Mouse (Mus musculus) heart, adult 8-10 months (tissue): ENCODE data around the gene Tmem211. TPM values are rescaled to one million over a fixed set of nuclear protein-coding genes. Genes with fewer than 3 reads are reported as not detected.
A peak's percentile ranks its signal among the peaks of the same experiment; 100 is the strongest.

Experiments used
- DNase-seq: peaks from one replicate; pipeline ENCODE4 v3.0.0; 2022; ENCODE audit warnings: low spot score
- total RNA-seq, 4 experiments: library from RNA; stranded (reverse); gene quantifications; 2 replicates each; pipeline ENCODE4 v1.2.4; 2022

The Tmem211 gene
- total RNA-seq, 4 experiments from 2014 or later, result not detected

- DNase-seq, result peak; percentile 6
These were observed 44.6 kb downstream of the Tmem211 start for GRCm38 (mm10) chr5:113271207-113271811.

- no peak for DNase-seq
These were observed 49.1 kb downstream of the Tmem211 start for GRCm38 (mm10) chr5:113275839-113276238.

DNA sequence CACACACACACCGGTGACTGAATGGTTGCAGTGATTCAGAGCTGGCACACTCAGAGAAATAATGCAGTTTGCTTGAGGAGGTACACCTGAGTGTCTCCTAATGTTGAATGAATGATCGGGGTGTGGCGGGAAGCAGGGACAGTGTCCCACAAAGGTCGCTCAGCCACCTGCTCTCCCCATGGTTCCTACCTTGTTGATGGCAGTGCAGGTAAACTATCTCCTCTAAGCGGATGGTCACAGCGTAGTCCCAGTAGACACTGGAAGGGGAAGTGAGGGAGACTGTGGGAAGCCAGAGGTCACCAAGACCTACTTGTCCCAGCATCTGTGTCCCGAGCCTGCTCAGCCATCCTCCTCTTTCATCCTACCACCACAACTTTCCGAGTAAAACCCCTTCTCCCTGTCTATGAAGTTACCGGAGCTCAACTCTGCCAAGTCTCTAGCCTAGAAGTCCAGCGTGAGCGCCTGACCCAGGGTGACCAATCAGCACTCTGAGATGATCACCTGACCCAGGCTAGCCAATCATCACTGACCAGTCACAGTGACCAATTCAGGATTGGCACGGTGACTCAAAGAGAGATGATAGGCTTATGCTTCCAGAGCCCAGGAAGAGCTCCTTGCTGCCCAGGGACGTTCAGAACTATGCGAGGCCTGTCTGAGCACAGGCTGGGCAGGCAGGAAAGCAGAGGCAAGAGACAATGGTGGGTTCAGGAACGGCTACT lies 53.6 kb downstream of the Tmem211 start:
- no peak for DNase-seq

DNA sequence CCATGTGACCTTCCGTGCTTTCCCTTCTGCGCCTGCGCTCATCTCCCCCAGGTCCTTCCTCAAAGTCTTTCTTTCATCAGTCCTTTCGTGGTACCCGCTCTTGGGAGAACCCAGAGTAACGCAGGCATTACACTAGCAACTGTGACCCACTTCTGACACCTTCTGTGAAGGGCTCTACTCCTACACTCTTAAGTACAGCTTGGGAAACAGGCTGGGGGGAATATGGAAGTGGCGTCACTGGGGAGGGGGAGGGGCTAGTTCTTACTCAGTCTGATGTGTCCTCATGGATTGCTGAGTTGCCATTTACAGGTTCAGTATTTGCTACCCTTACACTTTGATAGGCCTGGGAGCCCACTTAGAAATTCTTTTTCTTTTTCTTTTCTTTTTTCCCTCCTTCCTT lies 54.8 kb downstream of the Tmem211 start:
- no peak for DNase-seq

GRCm38 (mm10) chr5:113283726-113284125 lies 57.0 kb downstream of the Tmem211 start:
- DNase-seq, result no peak

- no peak for DNase-seq
These were observed 58.8 kb downstream of the Tmem211 start for GRCm38 (mm10) chr5:113285541-113285940.

GRCm38 (mm10) chr5:113286048-113286447 lies 59.3 kb downstream of the Tmem211 start:
- DNase-seq, result no peak

DNA sequence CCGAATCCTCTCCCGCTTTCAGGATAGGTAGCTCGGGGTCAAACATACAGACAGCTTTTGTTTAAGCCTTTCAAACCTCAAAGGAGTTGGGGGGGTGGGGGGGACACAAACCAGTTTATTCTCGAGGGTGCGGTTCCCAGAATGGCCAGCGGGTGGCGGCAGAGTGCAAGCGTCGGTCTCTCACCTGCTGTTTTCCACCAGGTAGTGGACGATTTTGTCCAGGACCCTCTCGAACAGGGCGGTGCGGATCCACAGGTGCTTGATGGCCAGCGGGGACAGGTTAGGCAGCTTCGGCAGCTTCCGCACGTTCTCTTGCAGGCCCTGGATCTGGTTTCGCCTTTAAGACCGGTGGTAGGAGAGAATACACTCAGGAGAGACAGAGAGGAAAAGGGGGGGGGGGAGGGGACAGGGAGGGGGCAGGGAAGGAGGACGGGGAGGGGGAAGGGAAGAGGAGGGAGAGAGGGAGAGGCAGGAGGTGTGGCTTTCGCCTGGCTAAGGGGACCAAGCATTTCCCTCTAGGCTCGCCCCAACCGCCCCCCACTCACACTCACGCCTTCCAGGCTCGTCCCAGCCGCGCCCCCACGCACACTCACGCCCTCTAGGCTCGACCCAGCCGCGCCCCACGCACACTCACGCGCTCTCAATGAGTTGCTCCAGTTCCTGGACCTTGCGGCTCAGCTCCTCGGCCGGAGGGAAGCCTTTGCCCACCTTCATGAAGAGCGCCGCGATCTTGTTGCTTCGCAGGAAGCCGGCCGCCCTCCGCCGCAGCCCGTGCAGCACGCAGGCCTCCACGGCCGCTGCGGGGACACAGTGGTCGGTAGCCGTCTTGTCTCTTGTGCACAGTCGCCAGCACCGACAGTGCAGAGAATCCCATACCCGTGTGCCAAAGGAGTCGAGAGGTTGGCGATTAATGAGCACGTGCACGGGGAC lies 60.1 kb downstream of the Tmem211 start:
- peak; percentile 13 for DNase-seq

- DNase-seq, result no peak
These were observed 61.1 kb downstream of the Tmem211 start for GRCm38 (mm10) chr5:113287762-113288161.

GRCm38 (mm10) chr5:113288490-113288889 lies 61.8 kb downstream of the Tmem211 start:
- no peak for DNase-seq

Other genes starting within 250 kb of the Tmem211 start
- 1 to 10 TPM; 3.5 to 5.2 (median 4.6) TPM for gene Grk3, start 211.1 kb upstream of the Tmem211 start, total RNA-seq
- not detected for gene Crybb2, start 156.8 kb upstream of the Tmem211 start, total RNA-seq
- 1 to 10 TPM in 1 of 4 experiments, under 1 TPM in 3; 0.92 to 1.3 (median 0.93) TPM for gene Crybb3, start 145.3 kb upstream of the Tmem211 start, total RNA-seq
- 10 to 100 TPM; 15.4 to 21.6 (median 20.3) TPM for gene 2900026A02Rik, start 5.7 kb upstream of the Tmem211 start, total RNA-seq
- under 1 TPM; 0.37 to 0.84 (median 0.58) TPM for gene Sgsm1, start 83.9 kb downstream of the Tmem211 start, total RNA-seq
- not detected for gene Aym1, start 130.4 kb downstream of the Tmem211 start, total RNA-seq